Comparison of ENCODE assay signal across 9 mouse cellular contexts in the genomic region with DNA sequence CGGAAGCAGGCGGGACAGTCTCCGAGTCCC. TPM values are rescaled to one million over a fixed set of nuclear protein-coding genes. Genes with fewer than 3 reads are reported as not detected.
DNase-seq lines count a peak whose midpoint lies in the region; ATAC-seq and TF ChIP-seq lines count a peak whose summit lies in the region.
"Had no signal": no experiment of that assay in that cellular context is flagged by ENCODE, and none has a peak within 500 bp of the region (broad histone marks: within the 10 kb centered on the region; RNA-seq: fewer than 3 reads in every experiment).

A gene (plus strand): TSS at position 6 of the 30 bp plus-strand sequence.

- H3K36me3 ChIP-seq in heart, embryonic 13.5 days: no peaks in the 10 kb centered on the region
- H3K36me3 ChIP-seq in ES-E14 (ENCODE audit: control insufficient read depth, insufficient read depth, low read length, poor library complexity, severe bottlenecking): no peaks in the 10 kb centered on the region
- H3K36me3 ChIP-seq in hindbrain, embryonic 11.5 days (ENCODE audit: control insufficient read depth, insufficient read depth, low read length): no peaks in the 10 kb centered on the region
- H3K36me3 ChIP-seq in liver, embryonic 16.5 days (ENCODE audit: control insufficient read depth, insufficient read depth): no peaks in the 10 kb centered on the region

- H3K4me1 ChIP-seq in heart, embryonic 13.5 days: peaks cover 23% of the 10 kb centered on the region
- peaks cover 0 to 4% of the 10 kb centered on the region in 2 experiments; a peak in 1 of 4 replicates for H3K4me1 ChIP-seq in ES-E14 (ENCODE audit: control insufficient read depth in 2 of 2, insufficient read depth in 2 of 2, low read length in 2 of 2, poor library complexity in 1 of 2)
- H3K4me1 ChIP-seq in hindbrain, embryonic 11.5 days (replicated peaks; ENCODE audit: control insufficient read depth, insufficient read depth, low read length): peaks cover 8% of the 10 kb centered on the region
- H3K4me1 ChIP-seq in liver, embryonic 16.5 days (ENCODE audit: control insufficient read depth, low read depth, low read length): no peaks in the 10 kb centered on the region

- peak within 1 kb of the TSS; percentile 79 for H3K4me2 ChIP-seq in heart, embryonic 13.5 days
- peak within 1 kb of the TSS; percentile 84 for H3K4me2 ChIP-seq in hindbrain, embryonic 11.5 days (replicated peaks; ENCODE audit: low read depth, low read length)
- peak within 1 kb of the TSS; percentile 42 for H3K4me2 ChIP-seq in liver, embryonic 16.5 days (ENCODE audit: low read depth, low read length)

- WGBS in heart, embryonic 13.5 days: 0% methylated on average over 3 of the region's 3 CpGs
- WGBS in hindbrain, embryonic 11.5 days: 0% methylated on average over 3 of the region's 3 CpGs
- WGBS in liver, embryonic 16.5 days (ENCODE audit: insufficient replicate concordance): 0% methylated on average over 3 of the region's 3 CpGs

- in situ Hi-C loops in ES-E14 (cut with MboI; ENCODE audit: low sequenced_read_pairs in 2 of 2, unreplicated experiment in 2 of 2): no loop called here

- DNase-seq in heart, postnatal 4 days: no peak
- no peak for DNase-seq in ES-E14 (ENCODE audit: low read depth, low spot score)
- no peak for DNase-seq in hindbrain, embryonic 11.5 days (ENCODE audit: low spot score)
- no peak for DNase-seq in adrenal gland, adult 18-20 months (ENCODE audit: low spot score in 2 of 2)
- DNase-seq in right cerebral cortex, adult 18-20 months: no peak
- no peak for DNase-seq in urinary bladder, adult 18-20 months (ENCODE audit: low spot score in 2 of 2)
- DNase-seq: adrenal gland, adult 8-10 months had no signal

- peak within 1 kb of the TSS; percentile 57 for H3K4me3 ChIP-seq in heart, embryonic 13.5 days
- peak within 1 kb of the TSS; percentile 61 to 62 for H3K4me3 ChIP-seq in ES-E14 (ENCODE audit: insufficient read depth in 1 of 2, low read depth in 1 of 2, low read length in 2 of 2, poor library complexity in 1 of 2, severe bottlenecking in 1 of 2)
- H3K4me3 ChIP-seq in hindbrain, embryonic 11.5 days (ENCODE audit: low read depth, low read length): peak within 1 kb of the TSS; percentile 50
- H3K4me3 ChIP-seq in liver, embryonic 16.5 days (ENCODE audit: low read depth, low read length): peak within 1 kb of the TSS; percentile 37

- ATAC-seq in heart, embryonic 13.5 days (ENCODE audit: extremely low read depth, insufficient number of reproducible peaks, low FRiP score, low TSS enrichment): no peak
- no peak for ATAC-seq in hindbrain, embryonic 11.5 days (ENCODE audit: low FRiP score)
- no peak for ATAC-seq in liver, embryonic 16.5 days (ENCODE audit: low read depth)

- H3K9me3 ChIP-seq in heart, embryonic 13.5 days: peaks cover 7% of the 10 kb centered on the region
- H3K9me3 ChIP-seq in ES-E14 (ENCODE audit: control insufficient read depth, insufficient read depth, low read depth, low read length): no peaks in the 10 kb centered on the region
- no peaks in the 10 kb centered on the region for H3K9me3 ChIP-seq in hindbrain, embryonic 11.5 days (ENCODE audit: control insufficient read depth, low read length)
- no peaks in the 10 kb centered on the region for H3K9me3 ChIP-seq in liver, embryonic 16.5 days (replicated peaks; ENCODE audit: control insufficient read depth, low read length)

- H3K27me3 ChIP-seq in heart, embryonic 13.5 days (replicated peaks): peaks cover 90% of the 10 kb centered on the region
- peaks cover 64% of the 10 kb centered on the region for H3K27me3 ChIP-seq in hindbrain, embryonic 11.5 days (ENCODE audit: control insufficient read depth, insufficient read depth, low read length)
- peaks cover 69% of the 10 kb centered on the region for H3K27me3 ChIP-seq in liver, embryonic 16.5 days (ENCODE audit: control insufficient read depth, insufficient read depth, low read depth, low read length)

- H3K9ac ChIP-seq in heart, embryonic 13.5 days: peak within 1 kb of the TSS; percentile 67
- peak within 1 kb of the TSS; percentile 63 for H3K9ac ChIP-seq in ES-E14 (ENCODE audit: insufficient read depth, low read depth, low read length, poor library complexity, severe bottlenecking)
- peak within 1 kb of the TSS; percentile 42; the same call in 1 of the 2 replicates for H3K9ac ChIP-seq in hindbrain, embryonic 11.5 days (ENCODE audit: low read depth, low read length)
- no peak within 1 kb of the TSS for H3K9ac ChIP-seq in liver, embryonic 16.5 days (ENCODE audit: low read depth, low read length)

- no peak within 1 kb of the TSS for H3K27ac ChIP-seq in heart, embryonic 13.5 days (replicated peaks)
- no peak within 1 kb of the TSS for H3K27ac ChIP-seq in ES-E14 (ENCODE audit: insufficient read depth, low read depth, low read length, poor library complexity, severe bottlenecking)
- H3K27ac ChIP-seq in hindbrain, embryonic 11.5 days (ENCODE audit: low read depth, low read length): peak within 1 kb of the TSS; percentile 54; the same call in 1 of the 2 replicates
- H3K27ac ChIP-seq in liver, embryonic 16.5 days (ENCODE audit: low read length): no peak within 1 kb of the TSS

TF ChIP-seq in ES-E14, 5 proteins besides CTCF, POLR2A, EP300 and RAD21:
- no peak for TF ChIP-seq ZC3H11A (IDR thresholded peaks at IDR 0.05; ENCODE audit: borderline replicate concordance, low read depth, low read length)
- no peak for TF ChIP-seq ZNF384 (IDR thresholded peaks at IDR 0.05; ENCODE audit: low read depth, low read length)
- no peak for TF ChIP-seq MAFK (IDR thresholded peaks at IDR 0.05; ENCODE audit: insufficient read depth, low read depth, low read length)
- no peak for TF ChIP-seq CHD2 (IDR thresholded peaks at IDR 0.05; ENCODE audit: low read depth, low read length)
- no peak for TF ChIP-seq HCFC1 (IDR thresholded peaks at IDR 0.05; ENCODE audit: borderline replicate concordance, insufficient read depth, low read length)
TF ChIP-seq in ES-E14: peak in this region for 0.

RNA-seq across cellular contexts. Expression of the gene that starts here (rescaled TPM):
- polyA plus RNA-seq in heart, embryonic 13.5 days (2015; fragmentation: Nextera tagmentation; extraction: Ambion mirVana): 0.50 and 1.3 TPM in 2 replicates
- not detected for total RNA-seq in heart, postnatal 4 days (2021)
- total RNA-seq in ES-E14 (2012; rRNA removed): 1.4 and 2.0 TPM in 2 replicates
- polyA plus RNA-seq in hindbrain, embryonic 11.5 days (2014; fragmentation: Nextera tagmentation; extraction: Ambion mirVana): 5.6 and 11.4 TPM in 2 replicates
- polyA plus RNA-seq in liver, embryonic 16.5 days (2015; fragmentation: Nextera tagmentation; extraction: Ambion mirVana): 0.02 and 0.04 TPM in 2 replicates
- not detected for total RNA-seq in adrenal gland, adult 18-20 months (2021)
